Mouse (Mus musculus): Measurements from ENCODE around the gene Riox2. TPM values are rescaled to one million over a fixed set of nuclear protein-coding genes. Genes with fewer than 3 reads are reported as not detected.

Riox2 gene
- 25.4 and 34.6 TPM in 2 replicates for total RNA-seq (2012; rRNA removed)

DNA sequence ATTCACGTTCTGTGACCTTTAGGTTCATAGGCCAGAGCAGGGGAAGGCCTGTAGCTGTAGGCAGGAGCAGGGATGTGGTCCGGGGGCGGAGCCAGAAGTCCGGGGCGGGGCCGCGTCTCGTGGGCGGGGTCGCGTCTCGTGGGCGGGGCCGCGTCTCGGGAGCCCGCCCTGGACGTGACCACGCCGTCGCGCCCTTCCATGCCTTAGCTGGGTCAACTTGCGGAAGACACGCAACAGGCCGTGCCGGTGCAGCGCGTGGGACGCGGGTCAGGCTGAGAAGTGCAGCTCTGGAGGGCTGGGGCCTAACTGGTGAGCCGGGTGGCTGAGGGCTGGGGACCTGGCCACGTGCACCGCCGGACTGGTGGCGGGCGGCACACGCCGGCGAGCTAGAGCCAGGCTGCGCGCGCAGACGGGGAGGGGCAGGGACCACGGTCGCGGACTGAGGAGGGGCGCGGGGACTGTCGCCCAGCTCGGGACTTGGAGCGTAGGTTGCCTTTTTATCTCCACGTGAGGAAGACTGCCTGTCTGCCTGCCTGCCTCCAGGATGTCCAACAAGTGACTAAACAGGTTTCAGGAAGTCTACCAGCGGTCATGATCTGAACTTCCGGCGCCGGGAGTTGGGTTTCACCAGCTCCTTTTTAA, at the start of gene Riox2:
Gene Riox2, plus strand, starts transcription at position 139 of the 642 bp plus-strand sequence.
- in situ Hi-C loops (cut with MboI; ENCODE audit: low sequenced_read_pairs in 2 of 2, unreplicated experiment in 2 of 2): loop anchor here in 1 of 2 experiments (10.0 kb wide), 1 partner anchor 143 kb away; no protein-coding TSS in a partner anchor
- Histone ChIP-seq H3K4me1 (ENCODE audit: control insufficient read depth in 2 of 2, insufficient read depth in 2 of 2, low read length in 2 of 2, poor library complexity in 1 of 2) (peaks cover 0 to 3% of the 10 kb centered on the region in 2 experiments; a peak in 1 of 4 replicates), H3K36me3 (ENCODE audit: control insufficient read depth, insufficient read depth, low read length, poor library complexity, severe bottlenecking) (peaks cover 4% of the 10 kb centered on the region), H3K9ac (ENCODE audit: insufficient read depth, low read depth, low read length, poor library complexity, severe bottlenecking) (peak within 1 kb of the TSS; percentile 83), H3K27ac (ENCODE audit: insufficient read depth, low read depth, low read length, poor library complexity, severe bottlenecking) (peak within 1 kb of the TSS; percentile 8; the same call in 1 of the 2 replicates), H3K4me3 (ENCODE audit: insufficient read depth in 1 of 2, low read depth in 1 of 2, low read length in 2 of 2, poor library complexity in 1 of 2, severe bottlenecking in 1 of 2) (peak within 1 kb of the TSS; percentile 79 to 87), H3K9me3 (ENCODE audit: control insufficient read depth, insufficient read depth, low read depth, low read length) (no peaks in the 10 kb centered on the region)
- DNase-seq (ENCODE audit: low read depth, low spot score): peak; percentile 61
- TF ChIP-seq MAFK (IDR thresholded peaks at IDR 0.05; ENCODE audit: insufficient read depth, low read depth, low read length) (no peak), ZC3H11A (IDR thresholded peaks at IDR 0.05; ENCODE audit: borderline replicate concordance, low read depth, low read length) (no peak), ZNF384 (IDR thresholded peaks at IDR 0.05; ENCODE audit: low read depth, low read length) (no peak), CHD2 (IDR thresholded peaks at IDR 0.05; ENCODE audit: low read depth, low read length) (no peak), HCFC1 (IDR thresholded peaks at IDR 0.05; ENCODE audit: borderline replicate concordance, insufficient read depth, low read length) (peak; percentile 69; the same call in 1 of the 2 replicates)

GRCm38 (mm10) chr16:59427960-59428359, 43.6 kb upstream of the Riox2 start:
- no peak for DNase-seq (ENCODE audit: low read depth, low spot score)
- H3K9me3 ChIP-seq (ENCODE audit: control insufficient read depth, insufficient read depth, low read depth, low read length): no peaks in the 10 kb centered on the region
- TF ChIP-seq HCFC1 (IDR thresholded peaks at IDR 0.05; ENCODE audit: borderline replicate concordance, insufficient read depth, low read length): no peak
- TF ChIP-seq CHD2 (IDR thresholded peaks at IDR 0.05; ENCODE audit: low read depth, low read length): no peak
- TF ChIP-seq ZNF384 (IDR thresholded peaks at IDR 0.05; ENCODE audit: low read depth, low read length): no peak
- TF ChIP-seq ZC3H11A (IDR thresholded peaks at IDR 0.05; ENCODE audit: borderline replicate concordance, low read depth, low read length): no peak
- no peak for TF ChIP-seq MAFK (IDR thresholded peaks at IDR 0.05; ENCODE audit: insufficient read depth, low read depth, low read length)
- H3K27ac ChIP-seq (ENCODE audit: insufficient read depth, low read depth, low read length, poor library complexity, severe bottlenecking): no peak overlapping the region
- no peak overlapping the region for H3K9ac ChIP-seq (ENCODE audit: insufficient read depth, low read depth, low read length, poor library complexity, severe bottlenecking)
- in situ Hi-C loops (cut with MboI; ENCODE audit: low sequenced_read_pairs in 2 of 2, unreplicated experiment in 2 of 2): no loop called here
- no peaks in the 10 kb centered on the region for H3K36me3 ChIP-seq (ENCODE audit: control insufficient read depth, insufficient read depth, low read length, poor library complexity, severe bottlenecking)
- no peaks in the 10 kb centered on the region for H3K4me1 ChIP-seq (ENCODE audit: control insufficient read depth in 2 of 2, insufficient read depth in 2 of 2, low read length in 2 of 2, poor library complexity in 1 of 2)
- H3K4me3 ChIP-seq (ENCODE audit: insufficient read depth in 1 of 2, low read depth in 1 of 2, low read length in 2 of 2, poor library complexity in 1 of 2, severe bottlenecking in 1 of 2): no peak overlapping the region

- in situ Hi-C loops (cut with MboI; ENCODE audit: low sequenced_read_pairs in 2 of 2, unreplicated experiment in 2 of 2): no loop called here
- Histone ChIP-seq H3K4me3 (ENCODE audit: insufficient read depth in 1 of 2, low read depth in 1 of 2, low read length in 2 of 2, poor library complexity in 1 of 2, severe bottlenecking in 1 of 2) (no peak overlapping the region), H3K9ac (ENCODE audit: insufficient read depth, low read depth, low read length, poor library complexity, severe bottlenecking) (no peak overlapping the region), H3K4me1 (ENCODE audit: control insufficient read depth in 2 of 2, insufficient read depth in 2 of 2, low read length in 2 of 2, poor library complexity in 1 of 2) (no peaks in the 10 kb centered on the region), H3K36me3 (ENCODE audit: control insufficient read depth, insufficient read depth, low read length, poor library complexity, severe bottlenecking) (no peaks in the 10 kb centered on the region), H3K27ac (ENCODE audit: insufficient read depth, low read depth, low read length, poor library complexity, severe bottlenecking) (no peak overlapping the region), H3K9me3 (ENCODE audit: control insufficient read depth, insufficient read depth, low read depth, low read length) (no peaks in the 10 kb centered on the region)
- no peak for DNase-seq (ENCODE audit: low read depth, low spot score)
- TF ChIP-seq ZC3H11A (IDR thresholded peaks at IDR 0.05; ENCODE audit: borderline replicate concordance, low read depth, low read length): no peak
- no peak for TF ChIP-seq HCFC1 (IDR thresholded peaks at IDR 0.05; ENCODE audit: borderline replicate concordance, insufficient read depth, low read length)
- TF ChIP-seq ZNF384 (IDR thresholded peaks at IDR 0.05; ENCODE audit: low read depth, low read length): no peak
- TF ChIP-seq MAFK (IDR thresholded peaks at IDR 0.05; ENCODE audit: insufficient read depth, low read depth, low read length): no peak
- no peak for TF ChIP-seq CHD2 (IDR thresholded peaks at IDR 0.05; ENCODE audit: low read depth, low read length)
Measured at GRCm38 (mm10) chr16:59433181-59433580, 38.4 kb upstream of the Riox2 start.

- no peak overlapping the region for H3K9ac ChIP-seq (ENCODE audit: insufficient read depth, low read depth, low read length, poor library complexity, severe bottlenecking)
- no peaks in the 10 kb centered on the region for H3K9me3 ChIP-seq (ENCODE audit: control insufficient read depth, insufficient read depth, low read depth, low read length)
- no peak overlapping the region for H3K4me3 ChIP-seq (ENCODE audit: insufficient read depth in 1 of 2, low read depth in 1 of 2, low read length in 2 of 2, poor library complexity in 1 of 2, severe bottlenecking in 1 of 2)
- H3K27ac ChIP-seq (ENCODE audit: insufficient read depth, low read depth, low read length, poor library complexity, severe bottlenecking): no peak overlapping the region
- TF ChIP-seq CHD2 (IDR thresholded peaks at IDR 0.05; ENCODE audit: low read depth, low read length) (no peak), ZC3H11A (IDR thresholded peaks at IDR 0.05; ENCODE audit: borderline replicate concordance, low read depth, low read length) (no peak), HCFC1 (IDR thresholded peaks at IDR 0.05; ENCODE audit: borderline replicate concordance, insufficient read depth, low read length) (no peak), ZNF384 (IDR thresholded peaks at IDR 0.05; ENCODE audit: low read depth, low read length) (no peak), MAFK (IDR thresholded peaks at IDR 0.05; ENCODE audit: insufficient read depth, low read depth, low read length) (no peak)
- in situ Hi-C loops (cut with MboI; ENCODE audit: low sequenced_read_pairs in 2 of 2, unreplicated experiment in 2 of 2): no loop called here
- no peaks in the 10 kb centered on the region for H3K36me3 ChIP-seq (ENCODE audit: control insufficient read depth, insufficient read depth, low read length, poor library complexity, severe bottlenecking)
- H3K4me1 ChIP-seq (ENCODE audit: control insufficient read depth in 2 of 2, insufficient read depth in 2 of 2, low read length in 2 of 2, poor library complexity in 1 of 2): no peaks in the 10 kb centered on the region
- no peak for DNase-seq (ENCODE audit: low read depth, low spot score)
Measured at GRCm38 (mm10) chr16:59444880-59445559, 26.6 kb upstream of the Riox2 start.

All from ES-E14 (cell line).